Mouse (Mus musculus): ENCODE results near the gene Odam. TPM values are rescaled to one million over a fixed set of nuclear protein-coding genes. Genes with fewer than 3 reads are reported as not detected.

The Odam gene
- polyA plus RNA-seq, 1 experiment from 2014 or later = not detected

Other genes starting within 250 kb of the Odam start
- gene Csn1s1, start 218.8 kb upstream of the Odam start, polyA plus RNA-seq (2015; fragmentation: Nextera tagmentation; extraction: Ambion mirVana) = not detected in 2 replicates
- 0.11 and 0.75 TPM in 2 replicates for gene Csn2, start 185.4 kb upstream of the Odam start, polyA plus RNA-seq (2015; fragmentation: Nextera tagmentation; extraction: Ambion mirVana)
- not detected in 2 replicates for gene Csn1s2a, start 110.5 kb upstream of the Odam start, polyA plus RNA-seq (2015; fragmentation: Nextera tagmentation; extraction: Ambion mirVana)
- not detected in 2 replicates for gene Csn1s2b, start 76.9 kb upstream of the Odam start, polyA plus RNA-seq (2015; fragmentation: Nextera tagmentation; extraction: Ambion mirVana)
- gene Prr27, start 59.3 kb upstream of the Odam start, polyA plus RNA-seq (2015; fragmentation: Nextera tagmentation; extraction: Ambion mirVana) = not detected in 2 replicates
- gene Csn3, start 40.5 kb downstream of the Odam start, polyA plus RNA-seq (2015; fragmentation: Nextera tagmentation; extraction: Ambion mirVana) = 0.30 TPM in 1 of 2 replicates, not detected in the other
- gene 2310003L06Rik, start 84.4 kb downstream of the Odam start, polyA plus RNA-seq (2015; fragmentation: Nextera tagmentation; extraction: Ambion mirVana) = not detected in 2 replicates
- not detected in 2 replicates for gene Gm28434, start 84.5 kb downstream of the Odam start, polyA plus RNA-seq (2015; fragmentation: Nextera tagmentation; extraction: Ambion mirVana)
- not detected in 2 replicates for gene Cabs1, start 94.4 kb downstream of the Odam start, polyA plus RNA-seq (2015; fragmentation: Nextera tagmentation; extraction: Ambion mirVana)
- gene Smr3a, start 117.5 kb downstream of the Odam start, polyA plus RNA-seq (2015; fragmentation: Nextera tagmentation; extraction: Ambion mirVana) = not detected in 2 replicates
- gene Smr2, start 201.5 kb downstream of the Odam start, polyA plus RNA-seq (2015; fragmentation: Nextera tagmentation; extraction: Ambion mirVana) = not detected in 2 replicates
- not detected in 2 replicates for gene Gm11116, start 226.5 kb downstream of the Odam start, polyA plus RNA-seq (2015; fragmentation: Nextera tagmentation; extraction: Ambion mirVana)